Comparison of ENCODE assay signal across 9 mouse cellular contexts in the genomic region with DNA sequence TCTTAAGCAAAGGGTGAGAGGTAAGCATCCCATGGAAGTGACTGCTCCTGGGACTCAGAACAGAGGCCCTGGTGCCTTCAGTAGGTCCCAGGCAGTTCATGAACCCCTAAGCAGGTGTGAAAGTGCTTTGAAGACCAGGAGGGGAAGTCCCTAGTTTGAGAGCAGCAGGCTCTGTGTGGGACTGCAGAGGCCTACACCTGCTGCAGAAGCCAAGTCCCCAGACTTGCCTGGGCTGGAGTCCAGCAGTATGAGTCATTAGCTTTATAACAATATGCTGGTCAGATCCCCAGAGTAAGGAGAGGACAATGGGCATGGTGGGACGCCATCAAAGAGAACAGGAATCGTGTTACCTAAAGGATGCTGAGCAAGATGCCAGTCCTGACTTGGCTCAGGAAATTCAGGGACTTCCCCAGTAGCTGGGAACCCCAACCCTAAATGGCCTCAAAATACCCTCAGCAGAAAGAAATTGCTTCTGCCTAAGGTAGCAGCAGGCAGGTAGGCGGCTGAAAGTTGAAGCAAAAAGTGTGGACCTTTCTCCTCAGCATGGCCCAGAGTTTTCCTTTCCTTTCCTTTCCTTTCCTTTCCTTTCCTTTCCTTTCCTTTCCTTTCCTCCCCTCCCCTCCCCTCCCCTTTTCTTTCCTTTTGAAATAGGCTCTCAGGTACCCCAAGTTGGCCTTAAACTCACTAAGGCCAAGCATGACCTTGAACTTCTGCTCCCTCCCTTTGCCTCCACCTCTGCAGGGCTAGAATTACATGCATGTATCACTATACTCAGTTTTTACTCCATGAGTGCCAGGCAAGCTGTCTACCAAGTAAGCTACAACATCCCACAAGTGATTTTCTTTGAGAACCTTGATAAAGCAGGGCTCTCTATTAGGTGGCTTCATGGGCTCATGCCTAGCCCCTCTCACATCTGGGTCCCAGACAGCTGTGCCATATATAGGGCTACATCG. TPM values are rescaled to one million over a fixed set of nuclear protein-coding genes. Genes with fewer than 3 reads are reported as not detected.
A peak's percentile ranks its signal among the peaks of the same experiment; 100 is the strongest.
DNase-seq lines count a peak whose midpoint lies in the region; ATAC-seq and TF ChIP-seq lines count a peak whose summit lies in the region.
"Had no signal": no experiment of that assay in that cellular context is flagged by ENCODE, and none has a peak within 500 bp of the region (broad histone marks: within the 10 kb centered on the region; RNA-seq: fewer than 3 reads in every experiment).

No protein-coding gene starts in this region.

- H3K4me1 ChIP-seq in heart, adult 2 months (ENCODE audit: control insufficient read depth, insufficient read depth, low read length) = no peaks in the 10 kb centered on the region
- no peaks in the 10 kb centered on the region for H3K4me1 ChIP-seq in heart, embryonic 10.5 days
- no peaks in the 10 kb centered on the region for H3K4me1 ChIP-seq in hindbrain, embryonic 16.5 days (ENCODE audit: control insufficient read depth, insufficient read depth, low read depth, low read length)
- H3K4me1 ChIP-seq: liver, embryonic 15.5 days had no signal

- TF ChIP-seq POLR2A in heart, adult 2 months (IDR thresholded peaks at IDR 0.05; ENCODE audit: insufficient read depth, low read depth, low read length) = no peak

- ATAC-seq in hindbrain, embryonic 16.5 days = no peak

- no peak overlapping the region for H3K27ac ChIP-seq in heart, adult 2 months
- H3K27ac ChIP-seq in heart, embryonic 10.5 days = no peak overlapping the region
- no peak overlapping the region for H3K27ac ChIP-seq in hindbrain, embryonic 16.5 days (ENCODE audit: low read depth, low read length)
- H3K27ac ChIP-seq: liver, embryonic 15.5 days had no signal

- WGBS in heart, adult 2 months = 59% methylated on average over 4 of the region's 4 CpGs
- WGBS in heart, embryonic 10.5 days = 68% methylated on average over 4 of the region's 4 CpGs
- 53% methylated on average over 4 of the region's 4 CpGs for WGBS in large intestine, adult 2 months
- WGBS in hindbrain, embryonic 16.5 days = 78% methylated on average over 4 of the region's 4 CpGs

- H3K9me3 ChIP-seq in heart, embryonic 10.5 days = no peaks in the 10 kb centered on the region
- H3K9me3 ChIP-seq in hindbrain, embryonic 16.5 days (ENCODE audit: control insufficient read depth, low read length) = no peaks in the 10 kb centered on the region
- H3K9me3 ChIP-seq: liver, embryonic 15.5 days had no signal

- H3K36me3 ChIP-seq in heart, adult 2 months (ENCODE audit: control insufficient read depth, insufficient read depth, low read length) = no peaks in the 10 kb centered on the region
- no peaks in the 10 kb centered on the region for H3K36me3 ChIP-seq in heart, embryonic 10.5 days
- no peaks in the 10 kb centered on the region for H3K36me3 ChIP-seq in C2C12 (ENCODE audit: control insufficient read depth, insufficient read depth)
- H3K36me3 ChIP-seq in hindbrain, embryonic 16.5 days (ENCODE audit: control insufficient read depth, insufficient read depth, low read length) = no peaks in the 10 kb centered on the region
- H3K36me3 ChIP-seq: liver, embryonic 15.5 days had no signal

- H3K27me3 ChIP-seq in heart, adult 2 months (ENCODE audit: control insufficient read depth, insufficient read depth, low read length) = 0 out of 2 replicates have a peak, but pooled peaks cover 5% of the 10 kb centered on the region
- peaks cover 23% of the 10 kb centered on the region for H3K27me3 ChIP-seq in heart, embryonic 10.5 days (ENCODE audit: insufficient read depth, poor library complexity, severe bottlenecking)
- H3K27me3 ChIP-seq in C2C12 (ENCODE audit: control insufficient read depth, insufficient read depth, insufficient read length) = no peaks in the 10 kb centered on the region
- peaks cover 2% of the 10 kb centered on the region; the same call in 1 of the 2 replicates for H3K27me3 ChIP-seq in hindbrain, embryonic 16.5 days (replicated peaks; ENCODE audit: control insufficient read depth, insufficient read depth, low read length)

- no peak overlapping the region for H3K4me2 ChIP-seq in hindbrain, embryonic 16.5 days (ENCODE audit: low read length)
- H3K4me2 ChIP-seq: liver, embryonic 15.5 days had no signal

- H3K9ac ChIP-seq in heart, adult 2 months (ENCODE audit: low read depth, low read length) = no peak overlapping the region
- H3K9ac ChIP-seq in hindbrain, embryonic 16.5 days (ENCODE audit: low read depth, low read length) = no peak overlapping the region
- H3K9ac ChIP-seq: liver, embryonic 15.5 days had no signal

- no peak for TF ChIP-seq CTCF in heart, adult 2 months (IDR thresholded peaks at IDR 0.05)
- TF ChIP-seq CTCF in C2C12 (IDR thresholded peaks at IDR 0.05; ENCODE audit: control insufficient read depth, insufficient read depth, insufficient read length) = no peak

- no peak for TF ChIP-seq EP300 in heart, adult 2 months (IDR thresholded peaks at IDR 0.05; ENCODE audit: insufficient read depth, low read depth, low read length)

- no peaks in the 10 kb centered on the region for H3K79me2 ChIP-seq in heart, adult 2 months (replicated peaks; ENCODE audit: control insufficient read depth, insufficient read depth, low read length)
- no peaks in the 10 kb centered on the region for H3K79me2 ChIP-seq in C2C12 (ENCODE audit: control insufficient read depth, insufficient read depth)

- no peak overlapping the region for H3K4me3 ChIP-seq in heart, adult 2 months
- no peak overlapping the region for H3K4me3 ChIP-seq in heart, embryonic 10.5 days
- no peak overlapping the region for H3K4me3 ChIP-seq in C2C12 (ENCODE audit: insufficient read depth, poor library complexity, severe bottlenecking)
- H3K4me3 ChIP-seq in hindbrain, embryonic 16.5 days (ENCODE audit: low read length) = no peak overlapping the region
- H3K4me3 ChIP-seq: liver, embryonic 15.5 days had no signal

- H3ac ChIP-seq in C2C12 (ENCODE audit: control insufficient read depth, insufficient read length, low read depth) = no peak overlapping the region

- H3K79me3 ChIP-seq in C2C12 (ENCODE audit: low read depth) = no peaks in the 10 kb centered on the region

- intact Hi-C loops in heart, adult 2 months (cut with DNase I) = no loop called here

- DNase-seq in heart, adult 2 months = peak; percentile 34 to 66
- DNase-seq in heart, embryonic 10.5 days (ENCODE audit: low spot score) = no peak
- peak; percentile 21 for DNase-seq in gastrocnemius, postnatal 10 days
- peak; percentile 27 for DNase-seq in large intestine, adult 2 months (ENCODE audit: low read depth, low spot score)
- DNase-seq in retina, postnatal 1 day = no peak
- DNase-seq in cerebellum, adult 11-12 months = no peak

TF ChIP-seq in C2C12, 6 proteins besides CTCF, POLR2A, EP300 and RAD21:
- TF ChIP-seq CEBPB (IDR thresholded peaks at IDR 0.05; ENCODE audit: low read depth) = no peak
- TF ChIP-seq MYOG (IDR thresholded peaks at IDR 0.05; ENCODE audit: control insufficient read depth, extremely low read depth, insufficient read length) = no peak
- TF ChIP-seq FOSL1 (IDR thresholded peaks at IDR 0.05; ENCODE audit: insufficient read depth, low read length, poor library complexity, severe bottlenecking) = peak; percentile 26
- no peak for TF ChIP-seq USF1 (IDR thresholded peaks at IDR 0.05; ENCODE audit: low read depth)
- peak; percentile 14 for TF ChIP-seq MYOD1 (IDR thresholded peaks at IDR 0.05; ENCODE audit: control insufficient read depth, insufficient read length, low read depth)

RNA-seq across cellular contexts. Expression of a gene that starts 4.6 kb away (rescaled TPM):
- under 1 TPM; 0.11 to 0.18 TPM for total RNA-seq in heart, adult 2 months (2021)
- polyA plus RNA-seq in heart, adult 2 months (2012; rRNA removed) = 0.12 and 0.16 TPM in 2 replicates
- not detected in 2 replicates for polyA plus RNA-seq in heart, embryonic 10.5 days (2016; fragmentation: Nextera tagmentation; extraction: Ambion mirVana)
- not detected for polyA plus RNA-seq in C2C12 (2012; fragmentation: generic; extraction: Trizol)
- under 1 TPM; 0.23 to 0.47 TPM for total RNA-seq in gastrocnemius, postnatal 10 days (2021)
- 0.52 and 0.64 TPM in 2 replicates for polyA plus RNA-seq in large intestine, adult 2 months (2012; rRNA removed)
- polyA plus RNA-seq in hindbrain, embryonic 16.5 days (2015; fragmentation: Nextera tagmentation; extraction: Ambion mirVana) = 0.65 and 0.85 TPM in 2 replicates

Comparison
In these comparisons a context has a peak if more than half of its experiments do, and no peak if none do; other contexts are left out.
1. DNase-seq: peak in heart, adult 2 months (2 of 2), gastrocnemius, postnatal 10 days (single experiment) and large intestine, adult 2 months (single experiment); none in heart, embryonic 10.5 days (single experiment), retina, postnatal 1 day (single experiment) and cerebellum, adult 11-12 months (single experiment).